Mouse (Mus musculus): ENCODE results near the gene Wasl. TPM values are rescaled to one million over a fixed set of nuclear protein-coding genes. Genes with fewer than 3 reads are reported as not detected.

Wasl gene
- polyA plus RNA-seq, 1 experiment from 2014 or later: 49.7 TPM

GRCm38 (mm10) chr6:24622098-24622497 lies 42.7 kb downstream of the Wasl start:
- Histone ChIP-seq H3K4me3 (ENCODE audit: control insufficient read depth in 1 of 2, insufficient read depth in 1 of 2, low read depth in 1 of 2, low read length in 2 of 2) (no peak overlapping the region), H3K4me1 (ENCODE audit: control insufficient read depth in 2 of 2, insufficient read depth in 2 of 2, low read length in 2 of 2) (no peaks in the 10 kb centered on the region), H3K9ac (ENCODE audit: low read length) (no peak overlapping the region), H3K9me3 (ENCODE audit: control insufficient read depth, low read length) (no peaks in the 10 kb centered on the region), H3K27me3 (ENCODE audit: control insufficient read depth, insufficient read depth, low read length) (no peaks in the 10 kb centered on the region), H3K4me2 (ENCODE audit: low read length) (no peak overlapping the region), H3K27ac (replicated peaks in 1 of 2; ENCODE audit: control insufficient read depth in 1 of 2, insufficient read depth in 1 of 2, low read depth in 2 of 2, low read length in 2 of 2) (no peak overlapping the region), H3K36me3 (ENCODE audit: control insufficient read depth, insufficient read depth, low read length) (peaks cover 70% of the 10 kb centered on the region)
- WGBS: 65% methylated on average over 2 of the region's 2 CpGs
- no peak for ATAC-seq (ENCODE audit: insufficient number of reproducible peaks, insufficient read depth, low FRiP score, low read depth)

GRCm38 (mm10) chr6:24620936-24621335 lies 43.9 kb downstream of the Wasl start:
- H3K27me3 ChIP-seq (ENCODE audit: control insufficient read depth, insufficient read depth, low read length): no peaks in the 10 kb centered on the region
- 63% methylated on average over 2 of the region's 2 CpGs for WGBS
- H3K36me3 ChIP-seq (ENCODE audit: control insufficient read depth, insufficient read depth, low read length): peaks cover 75% of the 10 kb centered on the region
- no peaks in the 10 kb centered on the region for H3K9me3 ChIP-seq (ENCODE audit: control insufficient read depth, low read length)
- no peak overlapping the region for H3K4me3 ChIP-seq (ENCODE audit: control insufficient read depth in 1 of 2, insufficient read depth in 1 of 2, low read depth in 1 of 2, low read length in 2 of 2)
- H3K9ac ChIP-seq (ENCODE audit: low read length): no peak overlapping the region
- H3K4me2 ChIP-seq (ENCODE audit: low read length): no peak overlapping the region
- no peaks in the 10 kb centered on the region for H3K4me1 ChIP-seq (ENCODE audit: control insufficient read depth in 2 of 2, insufficient read depth in 2 of 2, low read length in 2 of 2)
- no peak overlapping the region for H3K27ac ChIP-seq (replicated peaks in 1 of 2; ENCODE audit: control insufficient read depth in 1 of 2, insufficient read depth in 1 of 2, low read depth in 2 of 2, low read length in 2 of 2)
- ATAC-seq (ENCODE audit: insufficient number of reproducible peaks, insufficient read depth, low FRiP score, low read depth): no peak

GRCm38 (mm10) chr6:24619285-24620045 lies 45.3 kb downstream of the Wasl start:
- H3K27me3 ChIP-seq (ENCODE audit: control insufficient read depth, insufficient read depth, low read length): no peaks in the 10 kb centered on the region
- H3K4me3 ChIP-seq (ENCODE audit: control insufficient read depth in 1 of 2, insufficient read depth in 1 of 2, low read depth in 1 of 2, low read length in 2 of 2): no peak overlapping the region
- no peaks in the 10 kb centered on the region for H3K9me3 ChIP-seq (ENCODE audit: control insufficient read depth, low read length)
- WGBS: 64% methylated on average over 6 of the region's 6 CpGs
- ATAC-seq (ENCODE audit: insufficient number of reproducible peaks, insufficient read depth, low FRiP score, low read depth): no peak
- no peak overlapping the region for H3K27ac ChIP-seq (replicated peaks in 1 of 2; ENCODE audit: control insufficient read depth in 1 of 2, insufficient read depth in 1 of 2, low read depth in 2 of 2, low read length in 2 of 2)
- H3K4me2 ChIP-seq (ENCODE audit: low read length): no peak overlapping the region
- peaks cover 80% of the 10 kb centered on the region for H3K36me3 ChIP-seq (ENCODE audit: control insufficient read depth, insufficient read depth, low read length)
- H3K4me1 ChIP-seq (ENCODE audit: control insufficient read depth in 2 of 2, insufficient read depth in 2 of 2, low read length in 2 of 2): no peaks in the 10 kb centered on the region
- H3K9ac ChIP-seq (ENCODE audit: low read length): no peak overlapping the region

- 74% methylated on average over 4 of the region's 4 CpGs for WGBS
- H3K36me3 ChIP-seq (ENCODE audit: control insufficient read depth, insufficient read depth, low read length): peaks cover 75% of the 10 kb centered on the region
These were observed 48.1 kb downstream of the Wasl start for GRCm38 (mm10) chr6:24616746-24617145.

GRCm38 (mm10) chr6:24613918-24614317 lies 50.9 kb downstream of the Wasl start:
- Histone ChIP-seq H3K4me2 (ENCODE audit: low read length) (no peak overlapping the region), H3K9ac (ENCODE audit: low read length) (no peak overlapping the region), H3K4me1 (ENCODE audit: control insufficient read depth in 2 of 2, insufficient read depth in 2 of 2, low read length in 2 of 2) (peaks cover 0 to 10% of the 10 kb centered on the region in 2 experiments; a peak in 3 of 4 replicates), H3K36me3 (ENCODE audit: control insufficient read depth, insufficient read depth, low read length) (peaks cover 78% of the 10 kb centered on the region), H3K9me3 (ENCODE audit: control insufficient read depth, low read length) (no peaks in the 10 kb centered on the region), H3K27ac (replicated peaks in 1 of 2; ENCODE audit: control insufficient read depth in 1 of 2, insufficient read depth in 1 of 2, low read depth in 2 of 2, low read length in 2 of 2) (no peak overlapping the region), H3K4me3 (ENCODE audit: control insufficient read depth in 1 of 2, insufficient read depth in 1 of 2, low read depth in 1 of 2, low read length in 2 of 2) (no peak overlapping the region), H3K27me3 (ENCODE audit: control insufficient read depth, insufficient read depth, low read length) (no peaks in the 10 kb centered on the region)
- 78% methylated on average over 4 of the region's 4 CpGs for WGBS
- ATAC-seq (ENCODE audit: insufficient number of reproducible peaks, insufficient read depth, low FRiP score, low read depth): no peak

More at GRCm38 (mm10) chr6:24616746-24617145, 48.1 kb downstream of the Wasl start:
- H3K27ac ChIP-seq (replicated peaks in 1 of 2; ENCODE audit: control insufficient read depth in 1 of 2, insufficient read depth in 1 of 2, low read depth in 2 of 2, low read length in 2 of 2): no peak overlapping the region
- no peak overlapping the region for H3K9ac ChIP-seq (ENCODE audit: low read length)
- no peak for ATAC-seq (ENCODE audit: insufficient number of reproducible peaks, insufficient read depth, low FRiP score, low read depth)
- H3K4me3 ChIP-seq (ENCODE audit: control insufficient read depth in 1 of 2, insufficient read depth in 1 of 2, low read depth in 1 of 2, low read length in 2 of 2): no peak overlapping the region
- H3K4me2 ChIP-seq (ENCODE audit: low read length): no peak overlapping the region
- H3K9me3 ChIP-seq (ENCODE audit: control insufficient read depth, low read length): no peaks in the 10 kb centered on the region
- no peaks in the 10 kb centered on the region for H3K27me3 ChIP-seq (ENCODE audit: control insufficient read depth, insufficient read depth, low read length)
- H3K4me1 ChIP-seq (ENCODE audit: control insufficient read depth in 2 of 2, insufficient read depth in 2 of 2, low read length in 2 of 2): peaks cover 0 to 8% of the 10 kb centered on the region in 2 experiments; a peak in 2 of 4 replicates

- Histone ChIP-seq H3K27ac (replicated peaks in 1 of 2; ENCODE audit: control insufficient read depth in 1 of 2, insufficient read depth in 1 of 2, low read depth in 2 of 2, low read length in 2 of 2) (no peak overlapping the region), H3K9ac (ENCODE audit: low read length) (no peak overlapping the region), H3K4me1 (ENCODE audit: control insufficient read depth in 2 of 2, insufficient read depth in 2 of 2, low read length in 2 of 2) (peaks cover 0 to 10% of the 10 kb centered on the region in 2 experiments; a peak in 3 of 4 replicates), H3K4me3 (ENCODE audit: control insufficient read depth in 1 of 2, insufficient read depth in 1 of 2, low read depth in 1 of 2, low read length in 2 of 2) (no peak overlapping the region), H3K36me3 (ENCODE audit: control insufficient read depth, insufficient read depth, low read length) (peaks cover 80% of the 10 kb centered on the region), H3K4me2 (ENCODE audit: low read length) (no peak overlapping the region), H3K27me3 (ENCODE audit: control insufficient read depth, insufficient read depth, low read length) (no peaks in the 10 kb centered on the region), H3K9me3 (ENCODE audit: control insufficient read depth, low read length) (no peaks in the 10 kb centered on the region)
- no peak for ATAC-seq (ENCODE audit: insufficient number of reproducible peaks, insufficient read depth, low FRiP score, low read depth)
- WGBS: 92% methylated on average over 6 of the region's 6 CpGs
These were observed 51.5 kb downstream of the Wasl start for GRCm38 (mm10) chr6:24613346-24613745.

- Histone ChIP-seq H3K4me1 (ENCODE audit: control insufficient read depth in 2 of 2, insufficient read depth in 2 of 2, low read length in 2 of 2) (peaks cover 2 to 20% of the 10 kb centered on the region in 2 experiments), H3K4me3 (ENCODE audit: control insufficient read depth in 1 of 2, insufficient read depth in 1 of 2, low read depth in 1 of 2, low read length in 2 of 2) (no peak overlapping the region), H3K27ac (replicated peaks in 1 of 2; ENCODE audit: control insufficient read depth in 1 of 2, insufficient read depth in 1 of 2, low read depth in 2 of 2, low read length in 2 of 2) (peak overlapping the region; percentile 20 to 53; a peak in 3 of 4 replicates), H3K36me3 (ENCODE audit: control insufficient read depth, insufficient read depth, low read length) (peaks cover 79% of the 10 kb centered on the region), H3K9ac (ENCODE audit: low read length) (no peak overlapping the region), H3K27me3 (ENCODE audit: control insufficient read depth, insufficient read depth, low read length) (no peaks in the 10 kb centered on the region), H3K9me3 (ENCODE audit: control insufficient read depth, low read length) (no peaks in the 10 kb centered on the region), H3K4me2 (ENCODE audit: low read length) (no peak overlapping the region)
- no peak; the same call in 1 of the 2 replicates for ATAC-seq (ENCODE audit: insufficient number of reproducible peaks, insufficient read depth, low FRiP score, low read depth)
- 40% methylated on average over 7 of the region's 7 CpGs for WGBS
These were observed 52.6 kb downstream of the Wasl start for GRCm38 (mm10) chr6:24612074-24612755.
